Mouse (Mus musculus): ENCODE data around the gene Hmgb2. TPM values are rescaled to one million over a fixed set of nuclear protein-coding genes. Genes with fewer than 3 reads are reported as not detected.
"Not testable (repeated sequence)": the region's sequence is repeated elsewhere in the genome, so short reads cannot be mapped to it uniquely, and the experiment has no call there.

The Hmgb2 gene
- polyA plus RNA-seq, 1 experiment from 2014 or later: 46.1 TPM

GRCm38 (mm10) chr8:57488312-57488765, 23.4 kb upstream of the Hmgb2 start:
- peak; percentile 46 for ATAC-seq (replicated peaks)
- WGBS: under 1% methylated on average over 25 of the region's 25 CpGs
- peak overlapping the region; percentile 87 for H3K9ac ChIP-seq
- H3K4me1 ChIP-seq: peaks cover 13% of the 10 kb centered on the region
- peak overlapping the region; percentile 94 for H3K27ac ChIP-seq
- no peaks in the 10 kb centered on the region for H3K36me3 ChIP-seq (replicated peaks)
- no peaks in the 10 kb centered on the region for H3K9me3 ChIP-seq
- peak overlapping the region; percentile 69 for H3K4me3 ChIP-seq
- H3K27me3 ChIP-seq (replicated peaks): no peaks in the 10 kb centered on the region
- H3K4me2 ChIP-seq: peak overlapping the region; percentile 84

DNA sequence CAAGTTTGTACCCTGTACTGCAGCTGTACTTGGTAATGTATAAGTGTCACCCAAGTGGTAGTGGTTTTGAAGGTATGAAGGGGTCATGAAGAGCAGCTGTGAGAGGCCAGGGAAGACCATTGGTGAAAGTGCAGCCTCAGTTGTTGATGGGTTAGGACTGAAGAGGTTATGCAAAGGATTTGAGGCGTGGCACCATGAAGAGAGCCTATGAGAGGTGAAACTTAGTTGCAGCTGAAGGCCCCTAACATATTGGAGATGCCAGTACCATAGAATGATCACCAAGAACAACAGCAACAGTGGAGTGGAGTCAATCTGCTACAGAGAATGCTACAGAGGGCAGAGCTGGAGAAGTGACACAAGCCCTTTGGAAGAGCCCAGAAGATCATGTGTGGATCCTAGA, 22.3 kb upstream of the Hmgb2 start:
- ATAC-seq (replicated peaks): no peak
- Histone ChIP-seq H3K4me2 (no peak overlapping the region), H3K4me1 (peaks cover 13% of the 10 kb centered on the region), H3K4me3 (no peak overlapping the region), H3K36me3 (replicated peaks) (no peaks in the 10 kb centered on the region), H3K27ac (no peak overlapping the region), H3K9ac (no peak overlapping the region), H3K9me3 (no peaks in the 10 kb centered on the region), H3K27me3 (replicated peaks) (no peaks in the 10 kb centered on the region)
- 97% methylated on average over 1 of the region's 1 CpGs for WGBS

GRCm38 (mm10) chr8:57489896-57490295, 21.8 kb upstream of the Hmgb2 start:
- no peak overlapping the region for H3K4me3 ChIP-seq
- no peak overlapping the region for H3K9ac ChIP-seq
- H3K27ac ChIP-seq: no peak overlapping the region
- no peak overlapping the region for H3K4me2 ChIP-seq
- no peak for ATAC-seq (replicated peaks)
- no peaks in the 10 kb centered on the region for H3K27me3 ChIP-seq (replicated peaks)
- H3K4me1 ChIP-seq: peaks cover 13% of the 10 kb centered on the region
- H3K9me3 ChIP-seq: no peaks in the 10 kb centered on the region
- H3K36me3 ChIP-seq (replicated peaks): no peaks in the 10 kb centered on the region

DNA sequence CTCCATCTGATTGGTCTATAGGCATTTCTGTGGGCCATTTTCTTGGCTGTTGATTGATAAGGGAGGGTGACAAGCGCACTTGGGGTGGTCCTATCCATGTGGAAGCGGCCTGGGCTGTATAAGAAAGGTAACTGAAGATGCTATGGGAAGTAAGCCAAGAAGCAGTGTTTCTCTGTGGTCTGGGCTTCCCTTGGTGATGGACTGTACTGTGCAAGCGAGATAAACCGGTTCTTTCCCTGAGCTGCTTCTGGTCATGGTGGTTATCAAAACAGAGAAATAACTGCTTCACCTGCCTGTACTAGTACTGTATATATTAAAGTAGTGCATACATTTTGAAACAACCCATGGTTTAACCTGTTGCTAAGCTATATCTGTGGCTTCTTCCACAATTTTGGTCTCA, 19.8 kb upstream of the Hmgb2 start:
- Histone ChIP-seq H3K4me1 (peaks cover 4% of the 10 kb centered on the region; the same call in 1 of the 2 replicates), H3K27me3 (replicated peaks) (no peaks in the 10 kb centered on the region), H3K9me3 (no peaks in the 10 kb centered on the region), H3K27ac (no peak overlapping the region), H3K4me2 (no peak overlapping the region), H3K9ac (no peak overlapping the region), H3K36me3 (replicated peaks) (no peaks in the 10 kb centered on the region), H3K4me3 (no peak overlapping the region)
- no peak for ATAC-seq (replicated peaks)
- 95% methylated on average over 4 of the region's 4 CpGs for WGBS

DNA sequence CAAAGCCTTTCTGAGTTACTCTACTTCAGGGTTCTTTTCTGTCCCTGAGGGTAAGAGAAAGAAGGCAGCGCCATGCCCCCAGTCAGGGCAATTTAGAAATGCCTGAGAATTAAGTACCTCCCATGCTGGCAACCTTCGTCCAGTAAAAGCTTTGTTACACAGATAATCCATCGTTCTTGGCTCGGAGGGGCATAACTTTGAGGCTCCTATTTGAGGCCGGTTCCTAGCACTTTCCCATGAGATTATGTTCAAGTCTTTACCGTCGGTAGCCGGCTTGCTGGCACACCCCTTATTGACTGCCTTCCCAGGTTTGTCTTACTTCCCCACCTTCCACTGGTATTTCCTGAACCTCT, 13.2 kb upstream of the Hmgb2 start:
- Histone ChIP-seq H3K4me3 (no peak overlapping the region), H3K4me2 (peak overlapping the region; percentile 29), H3K27me3 (replicated peaks) (no peaks in the 10 kb centered on the region), H3K36me3 (replicated peaks) (no peaks in the 10 kb centered on the region), H3K9me3 (no peaks in the 10 kb centered on the region), H3K27ac (no peak overlapping the region; the same call in 1 of the 2 replicates), H3K9ac (no peak overlapping the region), H3K4me1 (0 out of 2 replicates have a peak, but pooled peaks cover 4% of the 10 kb centered on the region)
- ATAC-seq (replicated peaks): peak; percentile 53
- 44% methylated on average over 8 of the region's 8 CpGs for WGBS

- H3K27me3 ChIP-seq (replicated peaks): no peaks in the 10 kb centered on the region
- peak; percentile 59 for ATAC-seq (replicated peaks)
- no peaks in the 10 kb centered on the region for H3K36me3 ChIP-seq (replicated peaks)
- WGBS: 45% methylated on average over 17 of the region's 17 CpGs
- no peaks in the 10 kb centered on the region for H3K9me3 ChIP-seq
- no peak overlapping the region; the same call in 1 of the 2 replicates for H3K27ac ChIP-seq
- peak overlapping the region; percentile 29 for H3K4me2 ChIP-seq
- no peak overlapping the region for H3K4me3 ChIP-seq
- no peak overlapping the region for H3K9ac ChIP-seq
- H3K4me1 ChIP-seq: 0 out of 2 replicates have a peak, but pooled peaks cover 4% of the 10 kb centered on the region
These were observed 12.7 kb upstream of the Hmgb2 start for GRCm38 (mm10) chr8:57498847-57499511.

DNA sequence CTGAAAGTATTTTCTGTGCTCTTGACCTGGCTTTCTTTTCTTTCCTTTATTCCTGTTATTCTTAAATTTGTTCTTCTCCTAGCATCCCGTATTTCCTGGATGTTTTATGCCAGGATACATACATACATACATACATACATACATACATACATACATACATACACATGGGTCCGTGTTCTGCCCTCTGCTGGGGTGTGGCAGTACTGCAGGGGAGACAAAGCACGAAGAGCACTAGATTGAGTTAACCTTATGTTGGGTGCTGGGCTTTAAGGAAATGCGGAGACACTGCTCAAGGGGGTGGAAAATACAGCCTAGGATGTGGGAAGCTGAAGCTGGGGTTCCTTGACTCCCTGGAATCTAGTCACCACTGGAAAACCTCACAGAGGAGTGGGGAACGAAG, 8.1 kb upstream of the Hmgb2 start:
- Histone ChIP-seq H3K27me3 (replicated peaks) (no peaks in the 10 kb centered on the region), H3K4me3 (no peak overlapping the region), H3K9ac (no peak overlapping the region), H3K4me1 (0 out of 2 replicates have a peak, but pooled peaks cover under 1% of the 10 kb centered on the region), H3K36me3 (replicated peaks) (no peaks in the 10 kb centered on the region), H3K4me2 (no peak overlapping the region), H3K9me3 (no peaks in the 10 kb centered on the region), H3K27ac (no peak overlapping the region)
- 58% methylated on average over 5 of the region's 5 CpGs for WGBS
- no peak for ATAC-seq (replicated peaks)

DNA sequence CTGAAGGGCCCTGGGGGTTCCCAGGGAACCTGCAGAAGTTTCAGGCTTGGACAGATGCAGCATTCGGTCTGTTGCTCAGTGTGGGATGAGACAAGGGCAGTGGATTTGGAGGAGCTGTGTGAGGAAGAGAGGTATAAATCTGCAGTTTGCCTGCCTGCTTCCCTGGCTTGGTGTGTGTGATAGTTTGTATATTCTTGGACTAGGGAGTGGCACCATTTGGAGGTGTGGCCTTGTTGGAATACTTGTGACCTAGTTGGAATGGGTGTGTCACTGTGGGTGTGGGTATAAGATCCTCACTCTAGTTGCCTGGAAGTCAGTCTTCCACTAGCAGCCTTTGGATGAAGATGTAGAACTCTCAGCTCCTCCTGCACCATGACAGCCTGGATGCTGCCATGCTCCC, 6.2 kb upstream of the Hmgb2 start:
- H3K9me3 ChIP-seq; H3K4me3 ChIP-seq; H3K9ac ChIP-seq; H3K27ac ChIP-seq; H3K36me3 ChIP-seq (replicated peaks); H3K27me3 ChIP-seq (replicated peaks); ATAC-seq (replicated peaks); H3K4me1 ChIP-seq; H3K4me2 ChIP-seq: not testable (repeated sequence)
- WGBS: 92% methylated on average over 1 of the region's 1 CpGs

DNA sequence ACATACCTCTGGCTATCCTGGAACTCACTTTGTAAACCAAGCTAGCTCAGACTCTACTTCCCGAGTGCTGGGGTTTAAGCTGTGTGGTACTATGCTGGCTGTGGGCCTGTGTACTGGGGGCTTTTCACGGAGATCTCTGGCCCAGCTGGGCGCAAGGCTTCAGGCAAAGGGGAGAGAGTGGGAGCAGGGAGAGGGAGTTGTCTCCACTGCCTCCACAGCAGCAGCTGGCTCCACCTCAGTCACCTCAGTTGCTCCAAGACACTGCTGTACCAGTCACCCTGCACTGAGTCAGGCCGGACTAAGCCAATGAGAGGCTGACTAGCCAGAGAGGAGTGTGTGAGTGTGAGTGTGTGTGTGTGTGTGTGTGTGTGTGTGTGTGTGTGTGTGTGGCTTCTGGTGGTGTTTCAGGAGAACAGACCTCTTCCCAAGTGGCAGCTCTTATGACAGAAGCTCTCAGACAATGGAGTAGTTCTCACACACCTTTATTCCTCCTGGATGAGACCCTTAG, 4.1 kb upstream of the Hmgb2 start:
- no peaks in the 10 kb centered on the region for H3K9me3 ChIP-seq
- no peak overlapping the region for H3K4me2 ChIP-seq
- ATAC-seq (replicated peaks): no peak
- WGBS: 88% methylated on average over 4 of the region's 4 CpGs
- no peak overlapping the region for H3K27ac ChIP-seq
- no peaks in the 10 kb centered on the region for H3K27me3 ChIP-seq (replicated peaks)
- no peaks in the 10 kb centered on the region for H3K4me1 ChIP-seq
- H3K36me3 ChIP-seq (replicated peaks): no peaks in the 10 kb centered on the region
- H3K4me3 ChIP-seq: no peak overlapping the region
- H3K9ac ChIP-seq: no peak overlapping the region

DNA sequence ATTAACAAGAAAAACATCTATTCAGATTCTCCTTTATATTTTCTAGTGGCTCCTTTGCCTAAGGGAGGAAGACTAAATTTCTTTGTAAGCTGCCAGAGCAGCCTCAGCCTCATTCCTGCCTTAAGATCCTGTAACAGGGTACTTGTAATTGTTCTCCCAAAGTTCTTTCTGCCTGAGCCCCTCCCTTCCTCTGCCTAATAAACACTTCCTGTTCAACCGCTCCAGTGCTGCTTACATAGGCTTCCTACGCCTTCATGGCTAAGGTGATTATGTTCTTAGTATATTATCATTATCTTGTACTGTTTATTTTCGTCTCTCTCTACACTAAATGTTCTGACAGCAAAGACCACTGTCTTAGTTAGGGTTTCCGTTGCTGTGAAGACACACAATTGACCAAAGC, 3.0 kb upstream of the Hmgb2 start:
- no peaks in the 10 kb centered on the region for H3K4me1 ChIP-seq
- no peak overlapping the region for H3K27ac ChIP-seq
- no peaks in the 10 kb centered on the region for H3K36me3 ChIP-seq (replicated peaks)
- WGBS: 81% methylated on average over 4 of the region's 4 CpGs
- H3K9ac ChIP-seq: no peak overlapping the region
- no peaks in the 10 kb centered on the region for H3K9me3 ChIP-seq
- no peaks in the 10 kb centered on the region for H3K27me3 ChIP-seq (replicated peaks)
- no peak overlapping the region for H3K4me2 ChIP-seq
- H3K4me3 ChIP-seq: no peak overlapping the region
- ATAC-seq (replicated peaks): no peak

DNA sequence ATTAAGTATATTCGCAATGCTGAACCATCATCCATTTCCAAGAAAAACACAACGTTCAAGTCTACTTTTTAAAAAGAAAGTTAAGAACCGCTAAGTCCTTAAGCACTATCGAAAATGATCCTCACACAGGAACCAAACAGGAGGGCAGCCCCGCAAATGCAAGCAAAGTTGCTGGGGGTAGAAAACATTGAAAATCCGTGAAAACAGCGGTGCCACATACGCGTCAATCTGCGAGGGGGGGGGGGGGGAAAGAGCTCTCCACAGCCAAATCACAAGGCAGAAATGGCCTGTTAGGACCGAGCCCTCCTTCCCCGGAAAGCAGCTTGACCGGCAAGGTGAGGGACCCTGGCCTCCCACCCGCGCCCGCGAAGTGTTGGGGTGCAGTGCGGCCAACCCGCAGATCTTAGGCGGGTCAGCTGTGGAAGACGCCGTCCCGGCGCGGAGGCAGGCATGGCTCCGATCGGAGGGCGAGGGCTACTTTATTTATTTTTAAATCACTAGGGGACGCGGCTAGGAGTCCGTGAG, 854 bp upstream of the Hmgb2 start:
- Histone ChIP-seq H3K4me2 (peak overlapping the region; percentile 93), H3K36me3 (replicated peaks) (no peaks in the 10 kb centered on the region), H3K4me3 (peak overlapping the region; percentile 94), H3K9me3 (no peaks in the 10 kb centered on the region), H3K9ac (peak overlapping the region; percentile 36), H3K27ac (peak overlapping the region; percentile 98; the same call in 1 of the 2 replicates), H3K27me3 (replicated peaks) (no peaks in the 10 kb centered on the region), H3K4me1 (no peaks in the 10 kb centered on the region)
- no peak for ATAC-seq (replicated peaks)
- WGBS: 2% methylated on average over 31 of the region's 31 CpGs

GRCm38 (mm10) chr8:57512141-57513056, 692 bp downstream of the Hmgb2 start:
- H3K36me3 ChIP-seq (replicated peaks): no peaks in the 10 kb centered on the region
- under 1% methylated on average over 94 of the region's 96 CpGs for WGBS
- H3K4me2 ChIP-seq: peak overlapping the region; percentile 93
- no peaks in the 10 kb centered on the region for H3K27me3 ChIP-seq (replicated peaks)
- H3K4me1 ChIP-seq: no peaks in the 10 kb centered on the region
- H3K4me3 ChIP-seq: peak overlapping the region; percentile 94
- peak overlapping the region; percentile 98 for H3K27ac ChIP-seq
- ATAC-seq (replicated peaks): peak; percentile 75
- H3K9me3 ChIP-seq: no peaks in the 10 kb centered on the region
- peak overlapping the region; percentile 88 for H3K9ac ChIP-seq
